Comparison of ENCODE assay signal across 13 mouse cellular contexts in the genomic region with DNA sequence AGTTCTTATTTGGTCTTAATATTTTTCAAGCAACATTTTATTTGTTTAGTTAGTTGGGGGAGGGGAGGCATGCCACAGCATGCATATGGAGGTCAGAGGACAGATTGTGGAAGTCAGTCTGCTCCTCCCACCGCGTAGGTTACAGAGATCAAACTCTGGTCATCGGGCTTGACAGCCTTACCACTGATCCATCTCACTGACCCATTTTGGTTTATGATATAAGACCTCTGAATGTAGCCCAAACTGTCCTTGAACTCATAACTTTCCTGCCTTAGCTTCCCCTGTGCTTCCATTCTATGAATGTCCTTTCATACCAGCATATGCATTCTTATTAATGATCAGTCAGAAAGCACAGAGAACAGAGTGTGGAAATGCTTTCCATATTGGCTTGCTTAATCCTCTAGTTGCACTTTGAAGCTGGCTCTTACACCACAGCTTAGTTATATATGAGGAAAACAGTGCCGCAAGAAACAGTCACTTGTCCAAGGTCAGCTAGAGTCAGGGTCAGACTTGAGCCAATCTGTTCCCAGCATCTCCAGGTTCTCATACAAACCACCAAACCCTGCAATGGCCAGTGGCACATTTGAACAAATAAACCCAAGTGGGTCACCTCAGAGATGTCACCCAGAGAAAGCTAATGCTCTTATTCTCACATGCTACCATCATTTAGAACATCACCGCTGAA.
DNase-seq lines count a peak whose midpoint lies in the region; ATAC-seq and TF ChIP-seq lines count a peak whose summit lies in the region.
"Had no signal": no experiment of that assay in that cellular context is flagged by ENCODE, and none has a peak within 500 bp of the region (broad histone marks: within the 10 kb centered on the region; RNA-seq: fewer than 3 reads in every experiment).

No protein-coding gene starts in this region.

- peaks cover 36% of the 10 kb centered on the region for H3K4me1 ChIP-seq in liver, adult 2 months (ENCODE audit: control insufficient read depth, insufficient read depth, low read length)
- peaks cover 25% of the 10 kb centered on the region for H3K4me1 ChIP-seq in hindbrain, embryonic 16.5 days (ENCODE audit: control insufficient read depth, insufficient read depth, low read depth, low read length)
- peaks cover 44% of the 10 kb centered on the region for H3K4me1 ChIP-seq in neural tube, embryonic 15.5 days

- no peaks in the 10 kb centered on the region for H3K27me3 ChIP-seq in liver, adult 2 months (ENCODE audit: control insufficient read depth, insufficient read depth, low read length)
- no peaks in the 10 kb centered on the region for H3K27me3 ChIP-seq in hindbrain, embryonic 16.5 days (replicated peaks; ENCODE audit: control insufficient read depth, insufficient read depth, low read length)
- H3K27me3 ChIP-seq in neural tube, embryonic 15.5 days (replicated peaks) = no peaks in the 10 kb centered on the region
- H3K27me3 ChIP-seq: Patski had no signal

- H3K27ac ChIP-seq in liver, adult 2 months (replicated peaks; ENCODE audit: insufficient read depth, low read depth, low read length) = peak overlapping the region; percentile 76
- peak overlapping the region; percentile 2 for H3K27ac ChIP-seq in hindbrain, embryonic 16.5 days (ENCODE audit: low read depth, low read length)
- H3K27ac ChIP-seq in neural tube, embryonic 15.5 days (replicated peaks) = peak overlapping the region; percentile 75
- H3K27ac ChIP-seq: heart, embryonic 10.5 days had no signal

- H3K9ac ChIP-seq in liver, adult 2 months (ENCODE audit: low read depth, low read length) = no peak overlapping the region
- H3K9ac ChIP-seq in hindbrain, embryonic 16.5 days (ENCODE audit: low read depth, low read length) = peak overlapping the region; percentile 59
- peak overlapping the region; percentile 42; the same call in 1 of the 2 replicates for H3K9ac ChIP-seq in neural tube, embryonic 15.5 days (replicated peaks)

- H3K36me3 ChIP-seq in liver, adult 2 months (ENCODE audit: control insufficient read depth, insufficient read depth, low read length) = no peaks in the 10 kb centered on the region
- no peaks in the 10 kb centered on the region for H3K36me3 ChIP-seq in hindbrain, embryonic 16.5 days (ENCODE audit: control insufficient read depth, insufficient read depth, low read length)
- no peaks in the 10 kb centered on the region for H3K36me3 ChIP-seq in neural tube, embryonic 15.5 days
- H3K36me3 ChIP-seq: heart, embryonic 10.5 days had no signal

- ATAC-seq in hindbrain, embryonic 16.5 days = no peak
- no peak for ATAC-seq in neural tube, embryonic 15.5 days (ENCODE audit: low FRiP score)
- ATAC-seq: Patski had no signal

- peak; percentile 62 for DNase-seq in adrenal gland, adult 2 months
- no peak for DNase-seq in adrenal gland, adult 18-20 months (ENCODE audit: low spot score in 2 of 2)
- DNase-seq in liver, adult 2 months (ENCODE audit: extremely low read depth, low read depth, low spot score) = peak; percentile 87
- DNase-seq in liver = no peak
- DNase-seq in Muller cell, postnatal 12 days (ENCODE audit: inconsistent ontology term) = no peak
- no peak for DNase-seq in left cerebral cortex, adult 9 months (ENCODE audit: low spot score in 2 of 2)
- DNase-seq: kidney, adult 11 months; layer of hippocampus, postnatal 36 days; spleen, adult 18-20 months had no signal

- no peak for TF ChIP-seq CTCF in liver, adult 2 months (IDR thresholded peaks at IDR 0.05; ENCODE audit: low read depth, low read length)

- H3K4me3 ChIP-seq in liver, adult 2 months (ENCODE audit: insufficient read depth, low read depth, low read length) = no peak overlapping the region
- peak overlapping the region; percentile 43 for H3K4me3 ChIP-seq in hindbrain, embryonic 16.5 days (ENCODE audit: low read length)
- H3K4me3 ChIP-seq in neural tube, embryonic 15.5 days (replicated peaks) = peak overlapping the region; percentile 33
- H3K4me3 ChIP-seq: heart, embryonic 10.5 days had no signal

- no peaks in the 10 kb centered on the region for H3K9me3 ChIP-seq in hindbrain, embryonic 16.5 days (ENCODE audit: control insufficient read depth, low read length)
- H3K9me3 ChIP-seq in neural tube, embryonic 15.5 days (replicated peaks) = no peaks in the 10 kb centered on the region
- H3K9me3 ChIP-seq: heart, embryonic 10.5 days had no signal

- peaks cover 38% of the 10 kb centered on the region for H3K79me2 ChIP-seq in liver, adult 2 months (ENCODE audit: control insufficient read depth, insufficient read depth, low read length)

- 25% methylated on average over 5 of the region's 5 CpGs for WGBS in liver, adult 2 months
- WGBS in hindbrain, embryonic 16.5 days = 79% methylated on average over 5 of the region's 5 CpGs
- 85% methylated on average over 5 of the region's 5 CpGs for WGBS in neural tube, embryonic 15.5 days

- H3K4me2 ChIP-seq in hindbrain, embryonic 16.5 days (ENCODE audit: low read length) = peak overlapping the region; percentile 48
- peak overlapping the region; percentile 55 for H3K4me2 ChIP-seq in neural tube, embryonic 15.5 days

- TF ChIP-seq POLR2A in liver, adult 2 months (IDR thresholded peaks at IDR 0.05; ENCODE audit: extremely low read depth, insufficient read depth, low read length) = no peak

Comparison
In these comparisons a context has a peak if more than half of its experiments do, and no peak if none do; other contexts are left out.
1. DNase-seq: peak in adrenal gland, adult 2 months (single experiment) and liver, adult 2 months (single experiment); none in adrenal gland, adult 18-20 months (0 of 2), liver (single experiment), Muller cell, postnatal 12 days (single experiment) and left cerebral cortex, adult 9 months (0 of 2).
2. H3K27ac ChIP-seq: peak in every context shown above with its lines; median percentile 76 in liver, adult 2 months; 75 in neural tube, embryonic 15.5 days; 2 in hindbrain, embryonic 16.5 days.